Mouse (Mus musculus) thymus, adult 2 months (tissue): ENCODE results near the gene D930007J09Rik.

ENCODE experiments used
- CTCF ChIP-seq: fragments of 200-500 bp; IDR thresholded peaks from 2 replicates; pipeline ENCODE4 v1.5.1; 2012; ENCODE audit warnings: mild to moderate bottlenecking, control low read depth, low read length, moderate library complexity, borderline replicate concordance; ENCODE audit not compliant: control insufficient read depth, poor library complexity, insufficient read depth; ENCODE audit errors: extremely low read depth
- POLR2A ChIP-seq: fragments of 200-500 bp; IDR thresholded peaks from 2 replicates; pipeline ENCODE4 v1.6.1; 2012; ENCODE audit warnings: mild to moderate bottlenecking, low read length, control low read depth, moderate library complexity; ENCODE audit not compliant: control insufficient read depth, poor library complexity, insufficient read depth; ENCODE audit errors: extremely low read depth

DNA sequence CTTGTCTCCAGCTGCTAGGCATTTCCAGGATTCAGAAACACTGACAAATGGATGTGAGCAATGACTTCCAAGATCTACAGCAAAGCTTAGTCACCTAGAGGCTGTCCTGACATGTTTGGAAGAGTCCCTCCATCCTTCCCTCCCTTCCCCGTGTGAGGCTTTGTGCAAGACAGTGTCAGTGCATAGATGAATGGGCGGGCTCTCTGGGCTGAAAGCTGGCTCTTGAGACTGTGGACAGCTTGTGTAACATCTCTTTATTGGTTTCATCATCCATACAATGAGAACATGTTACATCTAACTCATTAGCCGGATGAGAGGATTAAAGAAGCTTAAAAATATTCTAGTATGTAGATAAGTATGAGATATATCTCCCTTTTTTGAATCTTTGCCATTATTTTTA, 30.1 kb upstream of the D930007J09Rik start:
- TF ChIP-seq POLR2A (no peak), CTCF (no peak)
